Mouse (Mus musculus) kidney, embryonic 15.5 days (tissue): Measurements from ENCODE around the gene Cnnm3. TPM values are rescaled to one million over a fixed set of nuclear protein-coding genes. Genes with fewer than 3 reads are reported as not detected.

Experiments
- ATAC-seq: fragments of 200-750 bp; cut with Nextera tagmentation; replicated peaks from 2 replicates; pipeline ENCODE4 v1.8.0; 2017; ENCODE audit warnings: moderate TSS enrichment; ENCODE audit not compliant: low FRiP score
- H3K27ac ChIP-seq: fragments of 300-500 bp; sonication (generic); 2 replicates; pipeline ENCODE4 v1.5.1; 2015; ENCODE audit warnings: mild to moderate bottlenecking, inconsistent platforms
- H3K27me3 ChIP-seq: fragments of 300-500 bp; sonication (generic); 2 replicates; pipeline ENCODE4 v1.6.1; 2015; ENCODE audit warnings: inconsistent platforms
- H3K36me3 ChIP-seq: fragments of 300-500 bp; sonication (generic); 2 replicates; pipeline ENCODE4 v1.6.1; 2015; ENCODE audit warnings: inconsistent platforms
- H3K4me1 ChIP-seq: fragments of 300-500 bp; sonication (generic); 2 replicates; pipeline ENCODE4 v1.6.1; 2015; ENCODE audit warnings: inconsistent platforms
- H3K4me2 ChIP-seq: fragments of 300-500 bp; sonication (generic); 2 replicates; pipeline ENCODE4 v1.6.1; 2015; ENCODE audit warnings: moderate library complexity, mild to moderate bottlenecking, inconsistent platforms
- H3K4me3 ChIP-seq: fragments of 300-500 bp; sonication (generic); replicated peaks from 2 replicates; pipeline ENCODE4 v1.5.1; 2015; ENCODE audit warnings: mild to moderate bottlenecking, inconsistent platforms
- H3K9ac ChIP-seq: fragments of 300-500 bp; sonication (generic); 2 replicates; pipeline ENCODE4 v1.6.1; 2015; ENCODE audit warnings: mild to moderate bottlenecking, inconsistent platforms
- H3K9me3 ChIP-seq: fragments of 300-500 bp; sonication (generic); replicated peaks from 2 replicates; pipeline ENCODE4 v1.6.1; 2016; ENCODE audit warnings: inconsistent platforms
- WGBS: fragments of 180-500 bp; shearing (Covaris S2); methylation state at CpG from one replicate; pipeline ENCODE4 v1.1.7; 2015; ENCODE audit warnings: mixed read lengths; 5-methylcytosine and 5-hydroxymethylcytosine counted together
- polyA plus RNA-seq: library from polyadenylated mRNA; unstranded; fragments of >200 nt; fragmentation: Nextera tagmentation; extraction: Ambion mirVana; gene quantifications from 2 replicates; pipeline ENCODE4 v1.2.1, GENCODE M21; 2015

Gene Cnnm3
- polyA plus RNA-seq, result 3.7 and 4.0 TPM in 2 replicates

DNA sequence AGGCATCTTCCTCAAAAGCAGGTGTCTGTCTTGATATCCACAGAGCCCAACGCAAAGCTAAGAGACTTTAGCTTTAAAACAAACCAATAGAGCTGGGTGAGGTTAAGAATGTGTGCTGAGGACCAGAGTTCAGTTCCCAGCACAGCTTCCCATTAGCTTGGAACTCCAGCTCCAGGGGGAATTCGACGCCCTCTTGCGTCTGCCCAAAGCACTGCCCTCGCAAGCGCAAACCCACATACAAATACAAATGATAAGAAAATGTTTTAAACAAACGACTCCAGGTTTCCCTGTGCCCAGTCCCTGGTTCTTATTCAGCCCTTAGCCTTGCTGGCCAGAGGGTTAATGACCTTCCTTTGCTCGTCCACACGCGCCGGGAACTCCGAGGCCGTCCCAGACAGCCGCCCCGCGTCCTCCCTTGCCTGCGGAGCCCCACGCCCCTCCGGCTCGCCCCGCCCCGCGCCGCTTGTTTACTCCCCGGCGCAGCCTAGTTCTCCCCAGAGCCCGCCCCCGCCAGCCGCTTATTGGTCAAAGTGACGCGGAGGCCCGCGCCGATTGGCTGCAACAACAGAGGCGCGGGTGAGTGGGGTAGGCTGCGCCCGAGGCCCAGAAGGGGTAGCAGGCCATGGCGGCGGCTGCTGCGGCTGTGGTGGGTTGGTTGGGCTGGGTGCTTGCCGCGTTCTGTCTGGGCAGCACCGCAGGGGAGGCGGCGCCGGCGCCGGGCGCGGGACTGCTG lies at the start of gene Cnnm3:
Cnnm3 (plus strand) TSS at position 579 of the 733 bp plus-strand sequence.
- peaks cover 26% of the 10 kb centered on the region for H3K36me3 ChIP-seq
- peaks cover 28% of the 10 kb centered on the region for H3K4me1 ChIP-seq
- WGBS, result 2% methylated on average over 43 of the region's 51 CpGs

DNA sequence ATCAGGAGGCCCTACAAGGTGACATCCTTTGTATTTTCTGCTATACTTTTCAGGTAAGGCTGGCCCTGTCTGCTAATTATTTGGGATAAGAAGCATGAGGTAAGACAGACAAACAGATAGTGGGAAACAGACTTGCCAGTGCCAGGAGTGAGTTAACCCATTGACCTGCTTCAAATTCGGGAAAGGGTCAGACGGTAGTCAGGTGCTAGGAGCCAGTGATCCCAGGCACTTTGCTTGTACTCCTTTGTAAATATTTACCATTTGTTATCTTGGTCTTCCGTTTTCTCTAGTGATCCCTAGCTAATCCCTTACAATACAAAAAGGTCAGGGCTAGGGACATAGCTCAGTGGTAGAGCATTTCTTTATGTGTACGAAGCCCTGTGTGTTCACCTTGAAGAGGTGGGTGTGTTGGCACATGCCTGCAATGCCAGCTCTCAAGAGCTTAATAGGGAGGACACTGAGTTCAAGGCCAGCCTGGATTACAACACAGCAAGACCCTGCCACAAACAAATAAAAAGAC lies 46.0 kb upstream of the Cnnm3 start:
- Histone ChIP-seq H3K36me3 (no peaks in the 10 kb centered on the region), H3K27ac (no peak overlapping the region), H3K4me1 (peaks cover 2% of the 10 kb centered on the region; the same call in 1 of the 2 replicates), H3K9me3 (no peaks in the 10 kb centered on the region), H3K4me2 (no peak overlapping the region), H3K4me3 (no peak overlapping the region), H3K27me3 (no peaks in the 10 kb centered on the region), H3K9ac (no peak overlapping the region)
- no peak for ATAC-seq
- WGBS, result 75% methylated on average over 4 of the region's 4 CpGs

More for the DNA sequence above, at the start of gene Cnnm3:
- Histone ChIP-seq H3K27me3 (no peaks in the 10 kb centered on the region), H3K4me2 (peak within 1 kb of the TSS; percentile 93), H3K4me3 (peak within 1 kb of the TSS; percentile 99), H3K27ac (peak within 1 kb of the TSS; percentile 100), H3K9ac (peak within 1 kb of the TSS; percentile 94), H3K9me3 (no peaks in the 10 kb centered on the region)
- ATAC-seq, result peak; percentile 98

DNA sequence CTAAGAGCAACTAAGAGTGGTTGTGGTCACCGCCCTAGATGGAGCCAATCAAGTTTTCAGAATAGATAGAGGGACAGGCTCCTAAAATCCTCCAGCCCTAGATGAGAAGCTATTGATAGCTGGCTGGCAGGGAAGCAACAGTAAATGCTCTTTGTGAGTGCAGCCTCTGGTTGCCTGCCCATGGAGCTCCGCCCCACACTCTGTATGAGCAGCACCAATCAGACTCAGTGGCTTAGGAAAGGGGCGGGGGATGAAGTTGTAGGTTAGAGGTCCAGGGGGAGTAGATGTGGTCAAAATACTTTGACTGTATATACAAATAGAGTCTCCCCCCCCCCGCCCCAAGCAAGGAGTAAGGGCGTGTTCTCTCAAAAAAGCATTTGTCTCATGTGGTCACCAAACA lies 44.2 kb upstream of the Cnnm3 start:
- H3K36me3 ChIP-seq, result no peaks in the 10 kb centered on the region
- no peak overlapping the region for H3K9ac ChIP-seq
- H3K27ac ChIP-seq, result no peak overlapping the region
- H3K4me3 ChIP-seq, result no peak overlapping the region
- 53% methylated on average over 5 of the region's 5 CpGs for WGBS
- H3K27me3 ChIP-seq, result no peaks in the 10 kb centered on the region
- H3K4me2 ChIP-seq, result no peak overlapping the region
- ATAC-seq, result no peak
- H3K4me1 ChIP-seq, result peaks cover 14% of the 10 kb centered on the region
- no peaks in the 10 kb centered on the region for H3K9me3 ChIP-seq

DNA sequence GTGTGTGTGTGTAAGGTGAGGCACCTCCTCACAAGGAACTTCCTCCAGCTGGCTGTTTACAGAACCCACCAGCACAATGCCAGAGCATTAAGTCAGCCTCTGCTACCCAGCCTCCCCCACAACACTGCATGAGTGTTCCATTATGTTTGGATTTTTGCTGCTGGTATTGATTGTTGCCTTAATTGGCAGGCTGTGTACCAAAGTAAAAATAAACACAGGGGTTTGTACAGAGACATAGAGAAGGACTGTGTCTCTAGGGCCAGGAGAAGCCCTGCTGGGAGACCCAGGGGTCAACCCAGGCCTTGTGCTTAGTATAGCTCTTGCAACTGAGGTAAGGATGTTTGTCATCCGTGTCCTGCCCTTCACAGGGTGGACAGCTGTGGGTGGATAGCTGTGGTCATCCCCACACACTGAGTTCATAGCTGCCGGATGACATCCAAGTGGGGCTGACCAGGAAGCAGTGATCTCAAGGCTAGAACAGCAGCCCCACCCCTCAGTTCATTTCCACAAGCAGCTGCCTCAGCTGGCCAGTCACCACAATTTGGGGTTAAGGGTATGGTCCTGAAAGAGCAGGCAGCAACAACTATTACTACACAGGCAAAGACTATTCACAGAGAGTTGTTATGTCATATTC lies 41.7 kb upstream of the Cnnm3 start:
- no peaks in the 10 kb centered on the region for H3K27me3 ChIP-seq
- H3K27ac ChIP-seq, result no peak overlapping the region
- H3K9ac ChIP-seq, result no peak overlapping the region
- H3K4me2 ChIP-seq, result no peak overlapping the region
- ATAC-seq, result no peak
- H3K4me3 ChIP-seq, result no peak overlapping the region
- H3K4me1 ChIP-seq, result peaks cover 38% of the 10 kb centered on the region
- H3K9me3 ChIP-seq, result no peaks in the 10 kb centered on the region
- WGBS, result 56% methylated on average over 2 of the region's 2 CpGs
- no peaks in the 10 kb centered on the region for H3K36me3 ChIP-seq

DNA sequence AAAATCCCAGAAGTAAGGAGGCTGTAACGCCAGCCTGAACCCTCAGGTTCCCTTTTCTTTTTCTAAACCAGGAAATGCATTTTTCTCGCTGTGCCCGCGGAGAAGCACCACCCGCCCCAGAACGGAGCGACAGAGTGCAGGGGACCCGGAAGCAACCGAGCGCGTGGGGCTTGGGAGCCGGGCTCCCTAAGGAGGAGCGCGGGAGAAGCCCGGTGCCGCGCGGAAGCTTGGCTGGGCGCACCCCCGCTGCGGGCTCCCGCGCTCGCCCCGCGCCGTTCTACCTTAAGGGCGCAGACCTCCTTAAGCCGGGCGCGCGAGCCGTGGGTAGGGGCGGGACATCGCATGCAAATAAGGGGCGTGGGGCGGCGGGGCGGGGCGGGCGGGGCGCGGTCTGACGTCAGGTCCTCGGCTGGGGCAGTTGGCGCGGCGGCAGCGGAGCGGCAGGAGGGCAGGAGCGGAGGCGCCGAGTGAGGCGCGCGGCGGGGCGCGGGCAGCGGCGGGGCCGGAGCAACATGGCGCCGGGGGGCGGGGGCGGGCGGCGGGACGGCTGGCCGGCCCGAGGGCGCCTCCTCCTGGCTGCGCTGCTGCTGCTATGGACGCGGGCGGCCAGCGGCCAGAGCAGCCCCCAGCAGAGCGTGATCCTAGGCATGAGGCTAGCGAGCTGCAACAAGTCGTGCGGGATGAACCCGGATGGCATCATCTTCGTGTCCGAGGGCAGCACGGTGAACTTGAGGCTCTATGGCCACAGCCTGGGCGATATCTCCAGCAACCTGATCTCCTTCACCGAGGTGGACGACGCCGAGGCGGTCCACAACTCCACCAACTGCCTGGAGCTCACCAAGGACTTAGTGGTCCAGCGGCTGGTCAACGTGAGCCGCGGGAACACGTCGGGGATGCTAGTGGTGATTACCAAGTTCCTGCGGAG lies 40.2 kb upstream of the Cnnm3 start, which contains the start of gene Cnnm4:
Cnnm4 (plus strand) TSS at position 440 of the 925 bp plus-strand sequence.
- H3K27me3 ChIP-seq, result no peaks in the 10 kb centered on the region
- ATAC-seq, result peak; percentile 91
- H3K27ac ChIP-seq, result peak within 1 kb of the TSS; percentile 66
- no peaks in the 10 kb centered on the region for H3K9me3 ChIP-seq
- H3K4me1 ChIP-seq, result peaks cover 54% of the 10 kb centered on the region
- H3K9ac ChIP-seq, result peak within 1 kb of the TSS; percentile 59
- no peaks in the 10 kb centered on the region for H3K36me3 ChIP-seq
- peak within 1 kb of the TSS; percentile 70 for H3K4me3 ChIP-seq
- peak within 1 kb of the TSS; percentile 77 for H3K4me2 ChIP-seq
- under 1% methylated on average over 72 of the region's 98 CpGs for WGBS

DNA sequence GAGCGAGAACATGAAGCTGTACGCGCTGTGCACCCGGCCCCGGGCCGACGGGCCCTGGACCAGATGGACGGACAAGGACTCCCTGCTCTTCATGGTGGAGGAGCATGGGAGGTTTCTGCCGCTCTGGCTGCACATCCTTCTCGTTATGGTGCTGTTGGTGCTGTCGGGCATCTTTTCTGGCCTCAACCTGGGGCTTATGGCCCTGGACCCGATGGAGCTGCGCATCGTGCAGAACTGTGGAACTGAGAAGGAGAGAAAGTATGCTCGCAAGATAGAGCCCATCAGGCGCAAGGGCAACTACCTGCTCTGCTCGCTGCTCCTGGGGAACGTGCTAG lies 39.6 kb upstream of the Cnnm3 start:
- ATAC-seq, result no peak
- WGBS, result 13% methylated on average over 18 of the region's 18 CpGs

DNA sequence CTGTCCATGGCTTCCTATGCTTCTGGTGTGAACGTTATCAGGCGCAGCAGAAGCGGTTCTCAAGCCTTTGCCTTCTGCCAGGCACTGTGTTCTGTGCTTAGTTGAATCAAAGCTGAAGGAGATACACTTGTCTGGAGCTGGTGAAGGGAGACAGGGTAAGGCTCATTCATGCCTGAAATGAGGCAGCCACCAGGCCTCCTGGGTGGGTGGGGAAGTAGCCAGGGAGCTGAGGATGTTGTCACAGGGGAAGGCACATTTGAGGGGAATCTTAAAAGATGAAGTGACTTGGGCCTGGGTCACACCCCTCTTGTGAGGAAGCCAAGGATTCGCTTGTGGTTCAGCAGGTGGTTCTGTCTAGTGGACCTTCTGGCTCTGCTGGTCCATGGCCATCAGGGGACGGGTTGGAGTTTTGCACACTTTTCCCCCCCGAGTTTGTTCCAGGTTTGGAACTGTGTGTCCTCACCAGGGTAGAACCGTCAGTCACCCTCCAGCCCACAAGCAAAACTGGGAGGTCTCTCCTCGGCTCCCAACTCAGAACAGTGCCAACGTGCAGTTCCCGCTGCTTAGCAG lies 38.4 kb upstream of the Cnnm3 start:
- Histone ChIP-seq H3K27me3 (no peaks in the 10 kb centered on the region), H3K36me3 (no peaks in the 10 kb centered on the region), H3K9ac (no peak overlapping the region), H3K4me2 (peak overlapping the region; percentile 77), H3K4me3 (peak overlapping the region; percentile 70), H3K4me1 (peaks cover 66% of the 10 kb centered on the region), H3K9me3 (no peaks in the 10 kb centered on the region), H3K27ac (no peak overlapping the region)
- no peak for ATAC-seq
- 70% methylated on average over 10 of the region's 10 CpGs for WGBS

More for the DNA sequence above, 39.6 kb upstream of the Cnnm3 start:
- Histone ChIP-seq H3K4me1 (peaks cover 58% of the 10 kb centered on the region), H3K4me3 (peak overlapping the region; percentile 70), H3K9ac (peak overlapping the region; percentile 59), H3K4me2 (peak overlapping the region; percentile 77), H3K36me3 (no peaks in the 10 kb centered on the region), H3K27ac (peak overlapping the region; percentile 5; the same call in 1 of the 2 replicates), H3K9me3 (no peaks in the 10 kb centered on the region), H3K27me3 (no peaks in the 10 kb centered on the region)

DNA sequence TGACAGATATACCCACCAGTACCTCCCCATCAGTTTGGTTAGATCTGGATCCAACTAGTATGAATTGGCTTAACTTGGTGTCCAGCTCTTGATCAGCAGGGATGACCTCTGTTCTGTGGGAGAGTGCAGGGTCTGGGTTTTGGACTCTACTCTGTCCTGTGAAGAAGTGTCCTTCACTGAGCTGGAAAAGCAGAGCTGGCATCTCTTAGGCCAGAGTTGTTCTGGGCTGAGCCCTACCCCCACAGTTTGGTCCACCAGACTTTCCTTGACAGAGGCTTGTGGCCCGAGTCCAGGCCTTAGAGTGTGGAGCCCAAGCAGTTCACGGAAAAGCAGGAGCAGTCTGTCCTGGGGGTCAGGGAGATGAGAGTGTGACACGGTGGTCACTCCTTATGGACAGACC lies 37.0 kb upstream of the Cnnm3 start:
- WGBS, result 42% methylated on average over 3 of the region's 3 CpGs
- H3K4me1 ChIP-seq, result peaks cover 80% of the 10 kb centered on the region
- H3K36me3 ChIP-seq, result no peaks in the 10 kb centered on the region
- H3K27me3 ChIP-seq, result no peaks in the 10 kb centered on the region
- H3K4me2 ChIP-seq, result peak overlapping the region; percentile 77
- no peak for ATAC-seq
- H3K9me3 ChIP-seq, result no peaks in the 10 kb centered on the region
- H3K27ac ChIP-seq, result no peak overlapping the region
- H3K4me3 ChIP-seq, result 0 out of 2 replicates have a peak overlapping the region, but pooled peaks have one; percentile 4
- H3K9ac ChIP-seq, result 0 out of 2 replicates have a peak overlapping the region, but pooled peaks have one; percentile 23

DNA sequence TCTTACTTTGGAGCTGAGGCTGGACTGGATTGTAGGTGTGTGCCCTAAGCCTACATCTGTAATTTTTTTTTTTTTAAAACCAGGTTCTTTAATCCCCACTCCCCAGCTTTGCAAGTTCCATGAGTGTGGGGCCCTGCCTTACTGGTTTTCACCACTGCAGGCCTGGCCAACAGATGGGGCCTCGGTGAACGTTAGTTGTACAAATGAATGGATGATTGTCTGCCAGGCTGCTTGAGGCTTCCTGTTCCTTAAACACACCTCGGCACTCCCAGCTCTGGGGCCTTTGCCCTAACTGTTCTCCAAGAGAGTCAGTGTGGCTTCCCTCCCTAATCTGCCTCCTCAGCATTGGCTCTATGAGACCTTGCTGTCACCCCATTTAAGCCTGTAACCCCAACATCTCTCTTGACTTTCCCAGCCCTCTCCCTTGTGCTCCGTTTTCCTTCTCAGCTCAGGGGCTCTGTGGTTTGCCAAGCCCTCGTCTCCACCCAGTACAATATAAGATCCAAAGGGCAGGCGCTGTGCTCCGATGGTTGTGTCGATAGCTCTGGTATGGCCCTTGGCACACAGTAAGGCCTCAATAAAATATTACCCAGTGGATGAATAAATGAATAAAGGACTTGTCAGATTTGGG lies 36.1 kb upstream of the Cnnm3 start:
- no peaks in the 10 kb centered on the region for H3K36me3 ChIP-seq
- H3K4me2 ChIP-seq, result peak overlapping the region; percentile 77
- ATAC-seq, result no peak
- 0 out of 2 replicates have a peak overlapping the region, but pooled peaks have one; percentile 21 for H3K9ac ChIP-seq
- H3K4me3 ChIP-seq, result 0 out of 2 replicates have a peak overlapping the region, but pooled peaks have one; percentile 4
- H3K27me3 ChIP-seq, result no peaks in the 10 kb centered on the region
- H3K27ac ChIP-seq, result 0 out of 2 replicates have a peak overlapping the region, but pooled peaks have one; percentile 20
- no peaks in the 10 kb centered on the region for H3K9me3 ChIP-seq
- 47% methylated on average over 8 of the region's 8 CpGs for WGBS
- H3K4me1 ChIP-seq, result peaks cover 89% of the 10 kb centered on the region

DNA sequence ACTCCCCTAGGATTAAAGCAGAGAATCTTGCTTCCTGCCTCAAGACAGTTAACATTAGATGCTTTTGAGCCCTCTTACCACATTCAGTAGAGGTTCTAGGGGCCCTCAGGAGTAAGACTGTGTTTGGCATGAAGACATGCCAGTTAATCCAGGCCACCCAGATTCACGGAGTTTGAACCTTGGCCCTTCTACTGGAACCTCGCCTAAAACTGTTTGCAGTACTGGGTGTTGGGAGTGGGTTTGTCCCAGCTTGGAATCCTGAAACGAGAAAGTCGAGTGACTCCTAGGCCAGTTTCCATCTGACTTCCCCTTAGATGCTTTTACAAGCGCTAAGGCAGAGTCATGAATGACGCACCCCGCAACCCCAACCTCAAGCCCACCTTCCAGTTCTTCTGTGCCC lies 35.2 kb upstream of the Cnnm3 start:
- Histone ChIP-seq H3K36me3 (no peaks in the 10 kb centered on the region), H3K27ac (no peak overlapping the region), H3K4me3 (no peak overlapping the region), H3K27me3 (no peaks in the 10 kb centered on the region), H3K4me1 (peaks cover 89% of the 10 kb centered on the region), H3K9ac (no peak overlapping the region), H3K9me3 (no peaks in the 10 kb centered on the region), H3K4me2 (no peak overlapping the region)
- no peak for ATAC-seq
- 76% methylated on average over 7 of the region's 7 CpGs for WGBS

DNA sequence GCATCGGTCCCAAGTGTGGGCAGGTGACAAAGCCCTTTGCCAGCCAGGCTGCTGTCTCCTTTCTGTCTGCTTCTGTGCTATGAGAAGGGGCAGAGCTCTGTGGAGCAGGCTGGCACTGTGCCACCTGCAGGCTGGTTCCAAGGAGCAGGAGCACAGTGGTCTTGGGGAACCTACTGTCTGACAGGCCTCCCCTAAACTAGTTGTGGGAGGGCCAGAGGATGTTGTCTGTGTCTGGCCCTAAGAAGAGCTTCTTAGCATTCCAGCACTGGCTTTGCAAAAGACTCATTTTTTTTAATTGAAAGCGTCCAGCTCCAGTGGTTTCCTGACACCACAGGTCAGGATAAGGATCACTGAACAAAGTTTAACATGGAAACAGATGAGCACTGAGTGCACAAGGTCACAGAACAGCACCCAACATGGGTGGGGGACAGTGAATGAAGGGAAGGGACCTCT lies 33.3 kb upstream of the Cnnm3 start:
- no peak overlapping the region for H3K4me2 ChIP-seq
- H3K27ac ChIP-seq, result peak overlapping the region; percentile 56
- H3K9ac ChIP-seq, result no peak overlapping the region
- no peak overlapping the region for H3K4me3 ChIP-seq
- no peaks in the 10 kb centered on the region for H3K36me3 ChIP-seq
- 24% methylated on average over 2 of the region's 2 CpGs for WGBS
- no peaks in the 10 kb centered on the region for H3K27me3 ChIP-seq
- no peaks in the 10 kb centered on the region for H3K9me3 ChIP-seq
- H3K4me1 ChIP-seq, result peaks cover 77% of the 10 kb centered on the region
- ATAC-seq, result peak; percentile 83
